Mouse (Mus musculus) kidney, adult 2 months (tissue): ENCODE measurements at regions not wholly inside any gene's neighbourhood (a gene's known extent, or its start where the extent isn't known, plus 50 kb on each side); places are given as distances from the start of the nearest gene placed in this dataset.

Experiments used
- CTCF ChIP-seq: fragments of 200-500 bp; conservative IDR thresholded peaks from 2 replicates; pipeline ENCODE4 v1.5.1; 2011; ENCODE audit warnings: low read depth, mild to moderate bottlenecking, control low read depth, low read length, moderate library complexity, mixed read lengths; ENCODE audit not compliant: insufficient read depth, insufficient read length
- POLR2A ChIP-seq: fragments of 200-500 bp; IDR thresholded peaks from one replicate; pipeline ENCODE4 v1.6.1; 2011; ENCODE audit warnings: low read depth, low read length, control low read depth

GRCm38 (mm10) chr12:13639336-13639735, 370.4 kb downstream of the Nbas start:
- TF ChIP-seq POLR2A (no peak), CTCF (no peak)
